Mouse (Mus musculus): ENCODE results near the gene Elovl6. TPM values are rescaled to one million over a fixed set of nuclear protein-coding genes. Genes with fewer than 3 reads are reported as not detected.

Gene Elovl6
- polyA plus RNA-seq (2012; rRNA removed), result 26.2 and 27.1 TPM in 2 replicates

DNA sequence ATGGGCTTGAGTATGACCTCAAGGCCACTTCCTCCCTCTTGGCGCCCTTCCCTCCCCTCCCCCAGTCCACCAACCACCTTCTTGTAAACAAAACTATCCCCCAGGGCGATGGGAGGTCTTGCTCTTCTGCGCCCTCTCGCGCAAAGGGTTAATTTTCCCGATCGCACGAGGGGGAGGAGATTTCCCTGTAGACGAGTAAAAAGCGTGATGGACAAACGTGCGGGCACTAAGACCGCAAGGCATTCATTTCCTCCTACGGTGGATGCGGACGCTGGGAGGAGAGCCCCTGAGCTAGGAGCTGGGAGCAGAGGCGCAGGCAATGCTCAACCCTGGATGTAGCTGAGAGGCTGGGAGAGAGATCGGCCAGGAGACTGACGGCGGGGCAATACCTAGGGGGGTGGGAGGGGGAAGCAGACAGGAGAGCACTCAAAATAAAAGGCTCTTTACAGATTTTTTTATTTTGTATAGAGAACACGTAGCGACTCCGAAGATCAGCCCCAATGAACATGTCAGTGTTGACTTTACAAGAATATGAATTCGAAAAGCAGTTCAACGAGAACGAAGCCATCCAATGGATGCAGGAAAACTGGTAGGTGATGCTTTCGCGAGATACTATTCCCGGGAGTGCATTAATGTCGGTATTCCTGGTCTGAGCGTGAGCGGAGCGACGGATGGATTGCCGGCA lies at the start of gene Elovl6:
Gene Elovl6, plus strand, starts transcription at position 176 of the 685 bp plus-strand sequence.
- peak within 1 kb of the TSS; percentile 97 for H3K4me3 ChIP-seq (ENCODE audit: insufficient read depth, low read length)
- peak within 1 kb of the TSS; percentile 34 for H3K27ac ChIP-seq (ENCODE audit: insufficient read depth, low read length)
- H3K4me1 ChIP-seq (ENCODE audit: control insufficient read depth, insufficient read depth, low read length), result peaks cover 2% of the 10 kb centered on the region; the same call in 1 of the 2 replicates
- no peak for TF ChIP-seq CTCF (IDR thresholded peaks at IDR 0.05; ENCODE audit: extremely low read depth, insufficient read depth, low read length)
- TF ChIP-seq POLR2A (IDR thresholded peaks at IDR 0.05; ENCODE audit: extremely low read depth, insufficient read depth, low read length), result peak; percentile 98

DNA sequence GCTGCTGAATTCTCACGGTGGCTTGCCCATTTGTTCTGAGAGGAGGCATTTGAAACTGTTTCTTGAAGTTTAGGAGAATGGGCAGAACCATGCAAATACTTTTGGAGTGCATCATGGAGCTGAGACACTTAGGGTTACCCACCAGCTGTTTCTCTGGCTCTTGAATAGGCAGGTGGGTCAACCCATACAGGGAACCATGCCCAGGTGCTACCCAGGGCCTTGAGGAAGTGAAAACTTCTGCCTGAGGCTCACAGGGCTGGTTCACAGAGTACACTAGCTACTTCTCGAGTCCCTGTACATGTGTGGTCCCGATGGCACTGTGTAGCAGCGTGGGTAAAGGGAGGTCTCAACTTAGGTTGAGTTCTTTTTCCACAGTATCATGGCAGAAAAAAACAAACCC lies 43.4 kb upstream of the Elovl6 start:
- H3K4me3 ChIP-seq (ENCODE audit: insufficient read depth, low read length), result no peak overlapping the region
- no peak for TF ChIP-seq CTCF (IDR thresholded peaks at IDR 0.05; ENCODE audit: extremely low read depth, insufficient read depth, low read length)
- no peak for TF ChIP-seq POLR2A (IDR thresholded peaks at IDR 0.05; ENCODE audit: extremely low read depth, insufficient read depth, low read length)
- H3K27ac ChIP-seq (ENCODE audit: insufficient read depth, low read length), result no peak overlapping the region
- H3K4me1 ChIP-seq (ENCODE audit: control insufficient read depth, insufficient read depth, low read length), result no peaks in the 10 kb centered on the region

DNA sequence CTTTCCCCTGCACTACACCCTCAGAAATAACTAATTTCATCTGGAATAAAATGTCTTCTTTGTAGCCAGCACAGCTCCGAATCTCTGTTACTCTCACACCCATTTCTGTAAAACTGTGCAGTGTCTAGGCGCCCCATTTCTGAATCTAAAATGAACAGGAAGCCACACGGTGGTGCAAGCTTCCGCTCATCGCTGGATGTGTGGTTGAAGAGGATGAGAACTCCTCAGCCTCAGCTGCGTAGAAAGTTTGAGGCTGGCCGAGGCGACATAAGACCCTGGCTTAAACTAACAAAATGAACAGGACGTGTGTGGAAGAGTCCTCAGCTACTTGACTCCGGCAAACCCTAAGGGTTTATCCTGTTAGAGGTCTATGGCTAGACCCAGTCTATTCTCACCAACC lies 38.0 kb upstream of the Elovl6 start:
- Histone ChIP-seq H3K27ac (ENCODE audit: insufficient read depth, low read length) (no peak overlapping the region), H3K4me3 (ENCODE audit: insufficient read depth, low read length) (no peak overlapping the region), H3K4me1 (ENCODE audit: control insufficient read depth, insufficient read depth, low read length) (no peaks in the 10 kb centered on the region)
- TF ChIP-seq CTCF (IDR thresholded peaks at IDR 0.05; ENCODE audit: extremely low read depth, insufficient read depth, low read length) (no peak), POLR2A (IDR thresholded peaks at IDR 0.05; ENCODE audit: extremely low read depth, insufficient read depth, low read length) (no peak)

DNA sequence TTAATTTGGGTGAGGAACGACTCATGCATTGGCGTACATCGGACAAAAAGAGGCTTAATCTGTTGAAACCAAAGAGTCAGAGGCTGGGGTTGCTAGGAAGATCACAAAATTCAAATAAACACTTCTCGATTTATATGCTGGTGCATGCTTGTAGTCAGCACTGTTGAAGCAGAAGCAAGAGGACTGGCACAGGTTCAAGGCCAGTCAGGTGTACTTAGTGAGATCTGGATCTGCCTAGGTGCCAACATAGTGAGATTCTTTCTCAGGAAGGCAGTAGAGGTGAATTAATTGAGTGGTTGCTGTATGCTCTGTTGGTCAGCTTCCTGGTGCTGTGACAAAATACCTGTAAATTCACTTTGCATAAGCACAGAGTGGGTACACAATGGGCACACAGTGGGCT lies 37.4 kb upstream of the Elovl6 start:
- TF ChIP-seq POLR2A (IDR thresholded peaks at IDR 0.05; ENCODE audit: extremely low read depth, insufficient read depth, low read length), result no peak
- TF ChIP-seq CTCF (IDR thresholded peaks at IDR 0.05; ENCODE audit: extremely low read depth, insufficient read depth, low read length), result no peak
- Histone ChIP-seq H3K27ac (ENCODE audit: insufficient read depth, low read length) (no peak overlapping the region), H3K4me1 (ENCODE audit: control insufficient read depth, insufficient read depth, low read length) (no peaks in the 10 kb centered on the region), H3K4me3 (ENCODE audit: insufficient read depth, low read length) (no peak overlapping the region)

DNA sequence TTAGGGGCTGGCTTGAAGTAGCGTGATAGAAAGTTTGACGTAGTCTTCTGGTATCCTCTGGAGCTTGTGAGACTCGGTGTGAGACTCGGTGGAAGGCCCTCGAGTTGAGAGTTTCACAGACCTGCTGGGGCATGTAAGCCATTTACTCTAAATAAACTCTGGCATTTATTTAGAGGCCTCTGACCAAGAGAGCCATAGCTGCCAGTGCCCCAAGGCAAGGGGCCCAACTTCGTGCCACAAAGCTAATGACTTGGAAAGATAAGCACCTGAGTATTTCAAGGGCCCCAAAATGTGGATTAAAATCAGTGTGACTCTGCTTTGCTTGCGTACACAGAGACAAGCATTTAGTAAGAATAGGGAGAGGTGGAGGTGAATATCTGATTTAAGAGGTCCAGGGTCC lies 28.4 kb upstream of the Elovl6 start:
- H3K4me3 ChIP-seq (ENCODE audit: insufficient read depth, low read length), result no peak overlapping the region
- TF ChIP-seq POLR2A (IDR thresholded peaks at IDR 0.05; ENCODE audit: extremely low read depth, insufficient read depth, low read length) (no peak), CTCF (IDR thresholded peaks at IDR 0.05; ENCODE audit: extremely low read depth, insufficient read depth, low read length) (no peak)
- no peak overlapping the region for H3K27ac ChIP-seq (ENCODE audit: insufficient read depth, low read length)
- no peaks in the 10 kb centered on the region; the same call in 1 of the 2 replicates for H3K4me1 ChIP-seq (ENCODE audit: control insufficient read depth, insufficient read depth, low read length)

DNA sequence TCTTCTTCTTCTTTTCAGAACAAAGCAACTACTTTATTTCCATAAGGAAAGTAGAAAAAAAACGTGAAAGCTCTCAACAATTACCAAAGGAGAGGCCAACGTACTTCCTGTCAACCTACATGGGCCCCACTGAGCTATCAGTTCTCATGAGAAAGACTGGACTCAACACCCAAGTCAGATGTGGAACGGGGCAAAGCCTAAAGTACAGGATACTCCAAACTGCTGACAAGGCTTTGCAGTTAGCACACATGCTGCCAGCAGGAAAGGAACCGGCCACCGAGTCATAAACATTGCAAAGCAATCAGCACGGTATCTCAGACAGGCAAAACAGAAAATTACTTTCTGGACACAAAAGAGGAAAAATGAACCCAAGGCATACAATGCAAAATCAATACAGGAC lies 27.2 kb upstream of the Elovl6 start:
- Histone ChIP-seq H3K4me3 (ENCODE audit: insufficient read depth, low read length) (no peak overlapping the region), H3K4me1 (ENCODE audit: control insufficient read depth, insufficient read depth, low read length) (no peaks in the 10 kb centered on the region; the same call in 1 of the 2 replicates)
- TF ChIP-seq CTCF (IDR thresholded peaks at IDR 0.05; ENCODE audit: extremely low read depth, insufficient read depth, low read length) (no peak), POLR2A (IDR thresholded peaks at IDR 0.05; ENCODE audit: extremely low read depth, insufficient read depth, low read length) (no peak)

DNA sequence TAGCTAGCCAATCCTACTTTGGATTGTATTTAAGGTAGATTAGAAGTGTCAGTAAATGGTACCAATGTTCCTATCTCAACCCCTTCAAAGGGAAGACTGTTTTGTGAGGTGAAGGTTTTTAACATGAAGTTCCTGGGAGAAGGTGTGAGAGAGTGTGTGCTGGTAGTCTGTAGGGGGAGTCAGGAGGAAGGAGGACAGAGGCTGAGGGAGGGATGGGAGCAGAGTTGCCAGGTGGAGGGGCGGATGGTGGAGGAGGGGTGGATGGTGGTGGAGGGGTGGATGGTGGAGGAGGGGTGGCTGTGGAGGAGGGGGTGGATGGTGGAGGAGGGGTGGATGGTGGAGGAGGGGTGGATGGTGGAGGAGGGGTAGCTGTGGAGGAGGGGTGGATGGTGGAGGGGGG lies 24.4 kb upstream of the Elovl6 start:
- Histone ChIP-seq H3K27ac (ENCODE audit: insufficient read depth, low read length) (no peak overlapping the region), H3K4me1 (ENCODE audit: control insufficient read depth, insufficient read depth, low read length) (no peaks in the 10 kb centered on the region), H3K4me3 (ENCODE audit: insufficient read depth, low read length) (no peak overlapping the region)
- no peak for TF ChIP-seq CTCF (IDR thresholded peaks at IDR 0.05; ENCODE audit: extremely low read depth, insufficient read depth, low read length)
- no peak for TF ChIP-seq POLR2A (IDR thresholded peaks at IDR 0.05; ENCODE audit: extremely low read depth, insufficient read depth, low read length)

More for the DNA sequence above, 27.2 kb upstream of the Elovl6 start:
- no peak overlapping the region for H3K27ac ChIP-seq (ENCODE audit: insufficient read depth, low read length)

DNA sequence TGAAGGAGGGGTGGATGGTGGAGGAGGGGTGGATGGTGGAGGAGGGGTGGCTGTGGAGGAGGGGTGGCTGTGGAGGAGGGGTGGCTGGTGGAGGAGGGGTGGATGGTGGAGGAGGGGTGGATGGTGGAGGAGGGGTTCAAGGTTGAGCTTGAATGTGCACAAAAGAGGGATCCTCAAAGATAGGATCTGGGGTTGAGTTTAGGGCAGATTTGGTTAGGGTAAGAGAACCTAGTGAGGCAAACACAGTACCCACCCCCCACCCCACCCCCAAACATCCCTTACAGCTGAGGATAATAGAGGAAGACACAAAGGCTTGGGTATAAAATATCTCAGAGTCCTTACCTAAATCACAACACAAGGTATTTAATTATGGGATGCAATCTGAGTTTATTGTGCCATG lies 23.6 kb upstream of the Elovl6 start:
- H3K27ac ChIP-seq (ENCODE audit: insufficient read depth, low read length), result no peak overlapping the region
- H3K4me1 ChIP-seq (ENCODE audit: control insufficient read depth, insufficient read depth, low read length), result no peaks in the 10 kb centered on the region
- H3K4me3 ChIP-seq (ENCODE audit: insufficient read depth, low read length), result no peak overlapping the region
- no peak for TF ChIP-seq POLR2A (IDR thresholded peaks at IDR 0.05; ENCODE audit: extremely low read depth, insufficient read depth, low read length)
- TF ChIP-seq CTCF (IDR thresholded peaks at IDR 0.05; ENCODE audit: extremely low read depth, insufficient read depth, low read length), result no peak

DNA sequence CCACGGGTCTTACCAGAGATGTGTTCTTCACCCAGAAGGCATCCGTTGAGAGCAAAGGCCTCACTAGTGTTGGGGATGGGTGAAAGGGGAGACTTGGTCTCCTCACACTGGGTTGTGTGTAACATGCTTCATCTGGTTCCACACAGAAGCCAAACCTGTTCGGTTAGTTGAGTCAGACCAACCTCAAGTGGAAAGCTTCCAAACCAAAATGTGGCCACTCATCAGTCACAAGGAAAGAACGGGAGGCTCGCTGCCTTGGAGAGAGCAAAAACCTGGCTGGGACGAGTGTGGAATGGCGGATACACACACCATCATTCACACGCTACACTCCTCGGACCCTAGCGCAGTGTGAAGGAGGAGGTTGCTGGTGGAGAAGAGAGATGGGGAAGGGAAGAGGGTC lies 22.4 kb upstream of the Elovl6 start:
- Histone ChIP-seq H3K27ac (ENCODE audit: insufficient read depth, low read length) (no peak overlapping the region), H3K4me3 (ENCODE audit: insufficient read depth, low read length) (no peak overlapping the region), H3K4me1 (ENCODE audit: control insufficient read depth, insufficient read depth, low read length) (no peaks in the 10 kb centered on the region)
- TF ChIP-seq POLR2A (IDR thresholded peaks at IDR 0.05; ENCODE audit: extremely low read depth, insufficient read depth, low read length), result no peak
- no peak for TF ChIP-seq CTCF (IDR thresholded peaks at IDR 0.05; ENCODE audit: extremely low read depth, insufficient read depth, low read length)

DNA sequence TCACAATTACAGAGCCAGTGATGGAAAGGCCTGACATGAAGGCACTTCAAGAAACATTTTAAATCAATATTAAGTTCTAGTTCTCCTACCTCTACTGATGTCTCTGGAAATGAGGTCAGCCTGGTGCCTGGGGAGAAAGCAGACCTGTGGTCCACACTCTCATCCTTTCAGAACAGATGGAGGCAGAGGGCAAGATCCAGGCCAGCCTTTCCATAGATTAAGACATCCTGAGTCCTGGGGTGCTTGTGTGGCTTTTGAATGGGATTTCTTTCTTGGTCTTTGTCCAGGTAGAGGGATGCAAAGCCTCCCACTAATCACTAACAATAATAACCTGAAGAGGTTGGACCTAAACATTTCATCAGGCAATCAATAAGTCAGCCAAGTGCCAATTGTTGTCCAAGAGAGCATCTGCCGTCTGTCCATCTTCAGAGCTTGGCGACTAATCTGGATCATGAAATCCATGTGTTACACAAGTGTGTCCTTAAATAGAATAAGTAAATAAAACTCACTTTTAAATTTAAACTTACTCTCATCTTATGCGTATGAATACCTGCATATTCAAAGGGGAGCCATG lies 16.2 kb upstream of the Elovl6 start:
- Histone ChIP-seq H3K4me1 (ENCODE audit: control insufficient read depth, insufficient read depth, low read length) (no peaks in the 10 kb centered on the region), H3K4me3 (ENCODE audit: insufficient read depth, low read length) (no peak overlapping the region), H3K27ac (ENCODE audit: insufficient read depth, low read length) (no peak overlapping the region)
- TF ChIP-seq CTCF (IDR thresholded peaks at IDR 0.05; ENCODE audit: extremely low read depth, insufficient read depth, low read length) (no peak), POLR2A (IDR thresholded peaks at IDR 0.05; ENCODE audit: extremely low read depth, insufficient read depth, low read length) (no peak)

Data from cortical plate, adult 2 months (tissue).